Mouse (Mus musculus) adrenal gland, postnatal 4 days (tissue): Measurements from ENCODE around the gene Alyref. TPM values are rescaled to one million over a fixed set of nuclear protein-coding genes. Genes with fewer than 3 reads are reported as not detected.

ENCODE experiments used
- DNase-seq, 2 experiments: peaks; one replicate each; pipeline ENCODE4 v3.0.0; 2021 to 2022; ENCODE audit warnings: low spot score in 2 of 2, mixed read lengths in 2 of 2
- total RNA-seq, 2 experiments: library from RNA; stranded (reverse); gene quantifications; 2 replicates each; pipeline ENCODE4 v1.2.3; 2021

Alyref gene
- total RNA-seq, 2 experiments from 2014 or later = 136 to 169 TPM

- DNase-seq = no peak
Observed at GRCm38 (mm10) chr11:120627468-120628300, 29.5 kb upstream of the Alyref start.

GRCm38 (mm10) chr11:120626785-120627467, 28.8 kb upstream of the Alyref start:
- DNase-seq = no peak

GRCm38 (mm10) chr11:120625152-120625775, 27.1 kb upstream of the Alyref start, which contains the start of gene Sirt7:
Gene Sirt7, minus strand, starts transcription at chr11:120625240.
- no peak for DNase-seq

GRCm38 (mm10) chr11:120624680-120625111, 26.5 kb upstream of the Alyref start:
- peak; percentile 59 to 65 for DNase-seq

GRCm38 (mm10) chr11:120623961-120624679, 26.0 kb upstream of the Alyref start:
- DNase-seq = no peak

GRCm38 (mm10) chr11:120622805-120623204, 24.6 kb upstream of the Alyref start:
- no peak for DNase-seq

GRCm38 (mm10) chr11:120620195-120620594, 22.0 kb upstream of the Alyref start:
- no peak for DNase-seq

- DNase-seq = no peak
Observed at GRCm38 (mm10) chr11:120618619-120619535, 20.7 kb upstream of the Alyref start.

GRCm38 (mm10) chr11:120617519-120618112, 19.5 kb upstream of the Alyref start, which contains the start of gene Pcyt2:
Gene Pcyt2, minus strand, starts transcription at chr11:120617936.
- peak; percentile 85 to 88 for DNase-seq

GRCm38 (mm10) chr11:120616617-120617294, 18.6 kb upstream of the Alyref start:
- no peak for DNase-seq

- DNase-seq = no peak
Observed at GRCm38 (mm10) chr11:120615606-120616203, 17.5 kb upstream of the Alyref start.

GRCm38 (mm10) chr11:120615167-120615566, 17.0 kb upstream of the Alyref start:
- no peak for DNase-seq

GRCm38 (mm10) chr11:120613976-120614375, 15.8 kb upstream of the Alyref start:
- no peak for DNase-seq

GRCm38 (mm10) chr11:120613481-120613972, 15.4 kb upstream of the Alyref start:
- DNase-seq = no peak

GRCm38 (mm10) chr11:120612763-120613162, 14.6 kb upstream of the Alyref start:
- DNase-seq = no peak

- no peak for DNase-seq
Observed at GRCm38 (mm10) chr11:120610477-120611046, 12.4 kb upstream of the Alyref start.

GRCm38 (mm10) chr11:120609250-120609649, 11.1 kb upstream of the Alyref start:
- no peak for DNase-seq
